Mouse (Mus musculus) naive thymus-derived CD4-positive, alpha-beta T cell, adult 2 months (primary cell): ENCODE results near the gene Gm5294.
A peak's percentile ranks its signal among the peaks of the same experiment; 100 is the strongest.

Source experiments
- DNase-seq: peaks from one replicate; pipeline ENCODE4 v3.0.0-alpha.2; 2011; ENCODE audit warnings: low read depth

Gene Gm5294

GRCm38 (mm10) chr5:138849682-138850461, 30.0 kb downstream of the Gm5294 start:
- no peak for DNase-seq

DNA sequence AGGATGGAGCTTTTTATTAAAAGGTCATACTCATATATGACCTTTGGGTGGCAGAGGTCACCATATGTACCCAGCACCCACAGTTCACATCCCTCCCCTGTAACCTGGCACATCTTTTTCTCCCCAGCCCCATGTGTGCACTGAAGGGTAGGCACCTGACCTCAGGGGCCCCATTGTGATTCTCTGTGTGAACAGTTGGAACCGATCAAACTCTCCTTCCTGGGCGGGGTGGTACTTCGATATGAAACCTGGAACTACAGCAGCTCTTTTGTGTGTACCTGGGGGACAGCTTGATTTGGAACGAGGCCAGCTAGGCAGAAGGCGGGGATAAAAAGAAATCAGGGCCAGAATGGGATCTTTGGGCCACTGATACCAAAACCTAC, 30.6 kb downstream of the Gm5294 start:
- DNase-seq = no peak

- no peak for DNase-seq
Observed at GRCm38 (mm10) chr5:138851296-138851780, 31.5 kb downstream of the Gm5294 start.

- no peak for DNase-seq
Observed at GRCm38 (mm10) chr5:138852151-138852550, 32.3 kb downstream of the Gm5294 start.

DNA sequence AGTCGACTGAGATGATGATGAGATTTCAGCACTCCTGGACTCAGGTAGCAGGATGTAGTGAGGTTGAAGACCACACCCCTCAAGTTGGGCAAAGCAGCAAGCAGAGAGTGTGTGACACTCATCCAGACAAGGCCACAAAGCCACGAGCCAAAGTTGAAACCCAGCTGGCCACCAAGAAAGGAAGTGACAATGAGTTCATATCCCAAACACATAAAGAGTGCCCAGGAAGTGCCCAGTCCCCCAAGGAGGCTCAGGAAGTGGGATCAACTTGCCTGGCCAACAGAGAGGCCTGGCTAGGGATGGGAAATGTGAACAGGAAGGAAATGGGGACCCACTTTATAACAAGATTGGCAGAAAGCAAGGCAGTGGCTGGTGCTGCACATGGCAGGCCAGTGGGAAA, 33.5 kb downstream of the Gm5294 start:
- no peak for DNase-seq

- DNase-seq = peak; percentile 28
Observed at GRCm38 (mm10) chr5:138857010-138857617, 37.2 kb downstream of the Gm5294 start.

DNA sequence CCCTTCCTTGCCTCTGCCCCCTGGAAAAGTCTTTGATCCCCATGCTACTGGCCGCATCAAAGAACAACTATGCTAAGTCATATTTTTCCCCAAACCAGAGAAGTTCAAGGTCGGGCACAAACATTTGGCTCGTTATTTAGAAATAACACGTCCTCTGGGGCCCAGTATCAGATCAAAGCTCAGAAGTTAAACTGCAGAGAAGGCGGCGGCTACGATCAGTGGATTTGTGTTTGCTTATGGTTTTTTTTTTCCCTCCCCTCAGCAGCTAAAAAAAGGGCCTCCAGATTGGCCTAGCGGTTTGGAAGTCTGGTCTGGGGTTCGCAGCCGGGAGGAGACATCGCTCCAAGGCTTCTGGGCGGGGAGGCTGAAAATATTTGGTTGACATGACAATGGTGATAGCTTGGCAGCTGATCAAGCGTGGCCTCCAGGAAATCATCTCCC, 38.0 kb downstream of the Gm5294 start:
- DNase-seq = no peak

DNA sequence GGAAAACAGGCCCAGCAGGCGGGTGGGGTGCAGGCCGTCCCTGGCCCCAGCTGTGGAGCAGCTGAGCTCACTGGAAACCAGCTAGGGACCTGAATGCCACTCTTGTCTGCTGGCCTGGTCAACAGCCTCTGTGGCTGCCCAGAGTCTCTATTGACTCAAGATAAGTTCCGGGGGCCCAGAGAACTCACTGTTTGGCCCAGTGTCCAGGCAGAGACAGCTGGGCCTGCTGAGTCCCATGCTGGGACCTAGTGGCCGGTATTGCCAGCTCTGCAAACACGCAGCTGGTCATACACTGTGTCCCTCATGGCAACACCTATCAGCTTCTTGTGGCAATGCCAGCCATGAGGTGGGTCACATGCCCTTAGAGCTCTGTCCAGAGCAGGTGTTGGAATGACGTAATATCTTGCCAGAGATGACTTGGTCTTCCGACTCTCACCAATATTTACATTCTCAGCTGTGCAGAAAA, 43.8 kb downstream of the Gm5294 start:
- no peak for DNase-seq

DNA sequence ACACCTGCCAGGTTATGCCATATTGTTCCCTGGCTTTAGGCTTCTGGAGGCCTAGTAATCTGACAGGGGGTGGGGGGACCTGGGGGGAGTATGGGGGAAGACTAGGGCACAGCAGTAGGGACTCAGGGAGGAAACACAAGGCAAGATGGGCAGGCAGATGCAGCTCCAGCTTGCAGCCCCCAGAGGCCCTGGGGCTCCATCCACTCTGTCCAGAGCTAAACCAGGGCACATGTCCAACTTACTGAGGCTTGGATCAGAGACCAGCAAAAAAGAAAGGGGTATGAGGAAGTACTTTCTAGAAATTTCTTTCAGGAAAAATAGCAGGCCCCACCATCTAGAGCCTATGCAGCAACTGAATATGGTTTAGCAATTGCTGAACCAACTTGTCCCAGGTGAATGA, 44.3 kb downstream of the Gm5294 start:
- DNase-seq = no peak

DNA sequence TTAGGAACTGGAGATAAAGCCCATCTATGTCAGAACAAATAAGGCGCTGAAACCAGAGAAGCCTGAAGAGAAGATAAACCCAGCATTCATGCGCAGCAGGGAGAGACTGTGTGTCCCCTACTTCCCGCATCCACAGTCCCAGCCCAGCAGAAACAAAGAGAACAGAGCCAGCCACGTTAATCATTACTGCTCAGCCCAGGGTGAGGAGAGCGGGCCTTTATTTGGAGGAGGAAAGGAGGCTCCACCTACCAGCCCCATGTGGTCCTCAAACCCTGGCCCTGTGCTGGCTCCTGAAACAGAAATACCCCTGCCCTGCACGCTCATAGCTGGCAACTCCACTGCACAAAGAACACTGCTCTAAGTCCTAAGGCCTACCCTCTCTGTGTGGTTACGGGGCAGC, 45.0 kb downstream of the Gm5294 start:
- DNase-seq = no peak

DNA sequence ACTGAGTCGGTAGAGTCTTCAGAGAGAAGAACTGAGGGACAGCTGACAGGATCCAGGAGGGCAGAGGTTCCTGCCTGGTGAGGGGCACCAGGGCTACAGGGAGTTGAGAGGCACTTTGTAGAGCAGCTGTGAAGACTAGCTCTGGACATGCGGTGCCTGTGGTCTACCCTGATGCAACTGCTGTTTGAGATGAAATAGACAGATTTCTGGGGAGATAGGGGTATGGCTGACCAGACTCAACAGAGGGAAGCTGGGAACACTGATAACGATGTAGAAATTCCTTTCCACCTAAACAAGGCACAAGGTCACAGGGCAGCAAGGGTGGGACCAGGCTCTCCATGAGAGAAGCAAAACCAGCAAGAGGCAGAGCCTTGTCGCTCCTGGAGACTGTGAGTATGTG, 45.8 kb downstream of the Gm5294 start:
- DNase-seq = no peak
